Mouse (Mus musculus) cerebellum, adult 2 months (tissue): ENCODE data around the gene Aldh1l1.

ENCODE experiments used
- CTCF ChIP-seq: fragments of 200-500 bp; IDR thresholded peaks from 2 replicates; pipeline ENCODE4 v1.5.1; 2011; ENCODE audit warnings: low read depth, mild to moderate bottlenecking, control low read depth, low read length, moderate library complexity, borderline replicate concordance; ENCODE audit not compliant: insufficient read depth
- POLR2A ChIP-seq: fragments of 200-500 bp; IDR thresholded peaks from 2 replicates; pipeline ENCODE4 v1.6.1; 2011; ENCODE audit warnings: low read length, control low read depth, borderline replicate concordance; ENCODE audit not compliant: insufficient read depth

DNA sequence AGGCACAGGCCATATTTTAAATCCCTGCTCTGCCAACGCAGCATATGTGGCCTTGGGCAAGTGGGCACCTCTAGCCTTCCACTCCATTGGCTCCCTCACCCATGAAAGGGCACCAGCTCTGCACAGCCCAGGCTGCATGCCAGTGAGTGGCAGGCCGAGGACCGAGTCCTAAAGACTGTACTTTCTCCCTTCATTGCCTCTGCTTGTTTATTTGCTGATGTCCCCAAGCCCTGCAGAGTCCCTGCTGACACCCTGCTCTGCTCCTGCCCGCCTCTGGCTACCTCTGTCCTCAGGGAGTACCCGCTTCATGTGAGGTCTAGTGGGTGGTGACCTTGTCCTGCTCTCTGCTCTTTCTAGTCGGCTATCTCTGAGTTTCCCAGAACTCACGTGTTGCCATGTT lies 116.9 kb downstream of the Aldh1l1 start:
- no peak for TF ChIP-seq POLR2A
- no peak for TF ChIP-seq CTCF
